Mouse (Mus musculus) kidney, adult 2 months (tissue): ENCODE data around the gene Acap2. TPM values are rescaled to one million over a fixed set of nuclear protein-coding genes. Genes with fewer than 3 reads are reported as not detected.

Source experiments
- DNase-seq: peaks from one replicate; pipeline ENCODE4 v3.0.0; 2021
- H3K27ac ChIP-seq: fragments of 200-500 bp; 2 replicates; pipeline ENCODE4 v1.5.1; 2012; ENCODE audit warnings: low read depth, low read length, control low read depth, inconsistent platforms; ENCODE audit not compliant: insufficient read depth
- H3K27me3 ChIP-seq: fragments of 200-500 bp; replicated peaks from 2 replicates; pipeline ENCODE4 v1.6.1; 2012; ENCODE audit warnings: mild to moderate bottlenecking, moderate library complexity, low read length, inconsistent platforms; ENCODE audit not compliant: control insufficient read depth, insufficient read depth
- H3K36me3 ChIP-seq: fragments of 200-500 bp; 2 replicates; pipeline ENCODE4 v1.6.1; 2012; ENCODE audit warnings: mild to moderate bottlenecking, moderate library complexity, low read length, inconsistent platforms; ENCODE audit not compliant: control insufficient read depth, insufficient read depth
- H3K4me1 ChIP-seq: fragments of 200-500 bp; 2 replicates; pipeline ENCODE4 v1.6.1; 2011; ENCODE audit warnings: low read length; ENCODE audit not compliant: control insufficient read depth, insufficient read depth
- H3K4me3 ChIP-seq: fragments of 200-500 bp; 2 replicates; pipeline ENCODE4 v1.5.1; 2011; ENCODE audit warnings: mild to moderate bottlenecking, low read depth, low read length, control low read depth; ENCODE audit not compliant: insufficient read depth
- CTCF ChIP-seq: fragments of 200-500 bp; conservative IDR thresholded peaks from 2 replicates; pipeline ENCODE4 v1.5.1; 2011; ENCODE audit warnings: low read depth, mild to moderate bottlenecking, control low read depth, low read length, moderate library complexity, mixed read lengths; ENCODE audit not compliant: insufficient read depth, insufficient read length
- POLR2A ChIP-seq: fragments of 200-500 bp; IDR thresholded peaks from one replicate; pipeline ENCODE4 v1.6.1; 2011; ENCODE audit warnings: low read depth, low read length, control low read depth
- WGBS: fragments of 180-500 bp; shearing (Covaris S2); methylation state at CpG from one replicate; pipeline ENCODE4 v1.1.7; 2018; 5-methylcytosine and 5-hydroxymethylcytosine counted together
- polyA plus RNA-seq: library from polyadenylated mRNA; depleted of rRNA; stranded (reverse); fragments of >200 nt; gene quantifications from 2 replicates; pipeline ENCODE4 v1.2.3, GENCODE M21; 2012

Acap2 gene
- polyA plus RNA-seq, 1 experiment: 8.6 TPM

- Histone ChIP-seq H3K27ac (peak overlapping the region; percentile 84), H3K36me3 (no peaks in the 10 kb centered on the region), H3K4me1 (peaks cover 7% of the 10 kb centered on the region), H3K27me3 (no peaks in the 10 kb centered on the region), H3K4me3 (0 out of 2 replicates have a peak overlapping the region, but pooled peaks have one; percentile 12)
- TF ChIP-seq CTCF (no peak), POLR2A (no peak)
- whole genome bisulfite sequencing: 42% methylated on average over 15 of the region's 15 CpGs
- peak; percentile 81 for DNase-seq
Observed at GRCm38 (mm10) chr16:31066344-31067098, 134.5 kb downstream of the Acap2 start.

DNA sequence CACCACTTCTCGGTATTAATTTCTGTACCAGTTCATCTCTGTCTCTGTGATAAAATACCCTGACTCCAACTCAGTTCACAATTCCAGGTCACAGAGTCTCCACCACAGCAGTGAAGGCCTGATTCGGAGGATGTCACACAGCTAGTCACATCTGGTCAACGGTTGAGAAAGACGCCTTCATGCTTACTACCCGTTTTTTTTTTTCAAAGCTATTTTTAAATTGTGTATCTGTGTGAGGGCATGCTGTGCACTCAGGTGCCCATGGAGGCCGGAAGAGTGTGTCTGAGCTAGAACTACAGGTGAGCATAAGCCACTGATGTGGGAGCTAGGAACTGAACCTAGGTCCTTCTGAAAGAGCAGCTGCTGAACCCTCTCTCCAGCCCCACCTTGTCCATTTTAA lies 136.3 kb downstream of the Acap2 start:
- Histone ChIP-seq H3K36me3 (no peaks in the 10 kb centered on the region), H3K27me3 (no peaks in the 10 kb centered on the region), H3K4me3 (no peak overlapping the region), H3K27ac (no peak overlapping the region), H3K4me1 (peaks cover 3% of the 10 kb centered on the region; the same call in 1 of the 2 replicates)
- no peak for DNase-seq
- 88% methylated on average over 6 of the region's 6 CpGs for WGBS
- TF ChIP-seq CTCF: no peak
- TF ChIP-seq POLR2A: no peak

- WGBS: 84% methylated on average over 3 of the region's 3 CpGs
- no peak for TF ChIP-seq CTCF
- no peak for TF ChIP-seq POLR2A
- Histone ChIP-seq H3K4me1 (peaks cover 3% of the 10 kb centered on the region; the same call in 1 of the 2 replicates), H3K27me3 (no peaks in the 10 kb centered on the region), H3K27ac (no peak overlapping the region), H3K36me3 (no peaks in the 10 kb centered on the region), H3K4me3 (no peak overlapping the region)
- DNase-seq: no peak
Observed at GRCm38 (mm10) chr16:31062918-31063317, 138.1 kb downstream of the Acap2 start.

GRCm38 (mm10) chr16:31061246-31061880 lies 139.7 kb downstream of the Acap2 start:
- Histone ChIP-seq H3K27me3 (no peaks in the 10 kb centered on the region), H3K36me3 (no peaks in the 10 kb centered on the region), H3K4me1 (peaks cover 1% of the 10 kb centered on the region; the same call in 1 of the 2 replicates), H3K4me3 (no peak overlapping the region), H3K27ac (no peak overlapping the region)
- no peak for TF ChIP-seq POLR2A
- no peak for TF ChIP-seq CTCF
- DNase-seq: peak; percentile 33
- 53% methylated on average over 11 of the region's 11 CpGs for WGBS

GRCm38 (mm10) chr16:31060714-31061113 lies 140.3 kb downstream of the Acap2 start:
- Histone ChIP-seq H3K36me3 (no peaks in the 10 kb centered on the region), H3K4me3 (no peak overlapping the region), H3K4me1 (no peaks in the 10 kb centered on the region), H3K27me3 (no peaks in the 10 kb centered on the region), H3K27ac (no peak overlapping the region)
- DNase-seq: no peak
- WGBS: 92% methylated on average over 13 of the region's 13 CpGs
- no peak for TF ChIP-seq CTCF
- TF ChIP-seq POLR2A: no peak

GRCm38 (mm10) chr16:31060226-31060625 lies 140.8 kb downstream of the Acap2 start:
- Histone ChIP-seq H3K27ac (no peak overlapping the region), H3K27me3 (no peaks in the 10 kb centered on the region), H3K4me1 (no peaks in the 10 kb centered on the region), H3K36me3 (no peaks in the 10 kb centered on the region), H3K4me3 (no peak overlapping the region)
- DNase-seq: no peak
- 94% methylated on average over 3 of the region's 3 CpGs for WGBS
- TF ChIP-seq CTCF: no peak
- TF ChIP-seq POLR2A: no peak

GRCm38 (mm10) chr16:31059730-31060129 lies 141.3 kb downstream of the Acap2 start:
- 88% methylated on average over 4 of the region's 4 CpGs for WGBS
- no peaks in the 10 kb centered on the region for H3K36me3 ChIP-seq
- H3K4me3 ChIP-seq: no peak overlapping the region
- DNase-seq: no peak
- TF ChIP-seq CTCF (no peak), POLR2A (no peak)
- H3K27ac ChIP-seq: no peak overlapping the region
- H3K4me1 ChIP-seq: no peaks in the 10 kb centered on the region
- H3K27me3 ChIP-seq: no peaks in the 10 kb centered on the region
